Mouse (Mus musculus) C2C12 (cell line): ENCODE measurements around the gene Col15a1. TPM values are rescaled to one million over a fixed set of nuclear protein-coding genes. Genes with fewer than 3 reads are reported as not detected.
A peak's percentile ranks its signal among the peaks of the same experiment; 100 is the strongest.

Source experiments
- H3K27me3 ChIP-seq: one replicate; pipeline ENCODE4 v1.6.1; 2011; ENCODE audit not compliant: control insufficient read depth, insufficient read depth, insufficient read length
- H3K36me3 ChIP-seq: one replicate; pipeline ENCODE4 v1.6.1; 2011; ENCODE audit not compliant: control insufficient read depth, insufficient read depth
- H3K4me3 ChIP-seq: one replicate; pipeline ENCODE4 v1.5.1; 2011; ENCODE audit warnings: mild to moderate bottlenecking, control low read depth; ENCODE audit not compliant: poor library complexity, insufficient read depth, severe bottlenecking
- H3K79me2 ChIP-seq: one replicate; pipeline ENCODE4 v1.6.1; 2011; ENCODE audit not compliant: control insufficient read depth, insufficient read depth
- H3K79me3 ChIP-seq: one replicate; pipeline ENCODE4 v1.6.1; 2011; ENCODE audit warnings: low read depth, control low read depth
- H3ac ChIP-seq: one replicate; pipeline ENCODE3; 2011; ENCODE audit warnings: low read depth; ENCODE audit not compliant: control insufficient read depth, insufficient read length
- CEBPB ChIP-seq: IDR thresholded peaks from one replicate; pipeline ENCODE4 v1.6.1; 2011; ENCODE audit warnings: low read depth, mild to moderate bottlenecking, control low read depth, moderate library complexity
- CTCF ChIP-seq: IDR thresholded peaks from one replicate; pipeline ENCODE4 v1.5.1; 2011; ENCODE audit not compliant: control insufficient read depth, insufficient read depth, insufficient read length
- FOSL1 ChIP-seq: IDR thresholded peaks from one replicate; pipeline ENCODE4 v1.8.0; 2011; ENCODE audit warnings: mild to moderate bottlenecking, low read length; ENCODE audit not compliant: poor library complexity, insufficient read depth, severe bottlenecking
- MAX ChIP-seq: IDR thresholded peaks from one replicate; pipeline ENCODE4 v1.6.1; 2011; ENCODE audit warnings: mild to moderate bottlenecking, control low read depth
- MYOD1 ChIP-seq: IDR thresholded peaks from one replicate; pipeline ENCODE4 v1.6.1; 2011; ENCODE audit warnings: low read depth; ENCODE audit not compliant: control insufficient read depth, insufficient read length
- MYOG ChIP-seq: IDR thresholded peaks from one replicate; pipeline ENCODE4 v1.6.1; 2011; ENCODE audit not compliant: control insufficient read depth, insufficient read length; ENCODE audit errors: extremely low read depth
- USF1 ChIP-seq: IDR thresholded peaks from one replicate; pipeline ENCODE4 v1.6.1; 2011; ENCODE audit warnings: low read depth, mild to moderate bottlenecking, control low read depth, moderate library complexity
- polyA plus RNA-seq: library from polyadenylated mRNA; unstranded; fragments of >200 nt; fragmentation: generic; extraction: Trizol; gene quantifications from one replicate; pipeline ENCODE4 v1.2.1, GENCODE M21; 2012; ENCODE audit warnings: missing spikeins

Gene Col15a1
- polyA plus RNA-seq, 1 experiment = 0.05 TPM

DNA sequence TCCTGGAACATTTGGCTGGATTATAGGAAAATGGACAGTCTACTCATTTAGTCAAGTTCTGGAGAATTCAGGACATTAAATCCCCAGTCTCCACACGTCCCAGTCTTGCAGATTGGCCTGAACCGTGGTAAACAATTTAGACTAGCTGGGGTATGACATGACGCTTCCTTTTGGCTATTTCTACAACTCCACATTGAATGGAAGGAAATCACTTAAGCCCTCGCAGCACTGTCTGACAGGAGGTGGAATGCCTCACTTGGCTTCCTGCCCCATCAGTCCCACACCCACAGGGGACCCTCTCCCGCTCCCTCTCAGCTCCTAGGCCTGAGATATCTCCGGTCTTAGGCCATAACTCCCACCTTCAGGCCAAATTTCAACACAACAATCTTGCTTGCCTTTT lies 2.1 kb upstream of the Col15a1 start:
- Histone ChIP-seq H3K36me3 (no peaks in the 10 kb centered on the region), H3K27me3 (peaks cover 41% of the 10 kb centered on the region), H3K4me3 (no peak overlapping the region), H3K79me2 (no peaks in the 10 kb centered on the region), H3ac (no peak overlapping the region), H3K79me3 (no peaks in the 10 kb centered on the region)
- TF ChIP-seq MAX (no peak), USF1 (no peak), CEBPB (no peak), CTCF (no peak), MYOD1 (no peak), MYOG (no peak), FOSL1 (no peak)

DNA sequence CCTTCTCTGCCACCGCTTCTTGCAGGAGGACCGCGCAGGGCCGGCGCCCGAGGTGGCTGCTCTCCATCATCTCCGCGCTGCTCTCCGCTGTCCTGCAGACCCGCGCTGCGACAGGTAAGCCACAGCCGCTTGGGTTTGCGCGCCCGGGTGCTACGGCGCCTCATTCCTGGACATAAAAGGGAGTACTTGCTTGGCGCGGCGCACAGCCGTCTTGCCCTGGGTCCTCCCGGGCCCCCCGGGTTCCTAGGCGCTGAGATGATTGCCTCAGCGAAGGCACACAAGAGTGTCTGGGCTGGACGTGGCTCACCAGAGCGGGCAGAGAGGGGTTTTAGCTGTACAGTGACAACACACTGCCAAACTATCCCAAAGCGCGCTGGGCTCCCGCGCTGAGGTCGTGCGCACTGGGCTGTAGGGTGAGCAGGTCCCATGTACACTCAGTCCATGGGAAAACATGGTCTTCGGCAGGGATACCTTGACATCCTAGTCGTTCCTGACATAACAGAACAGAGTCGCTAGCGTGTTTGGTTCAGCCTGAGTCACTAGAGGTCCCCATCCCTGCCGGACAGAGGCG lies 545 bp downstream of the Col15a1 start:
- no peaks in the 10 kb centered on the region for H3K79me2 ChIP-seq
- H3ac ChIP-seq = no peak overlapping the region
- H3K27me3 ChIP-seq = peaks cover 47% of the 10 kb centered on the region
- H3K79me3 ChIP-seq = no peaks in the 10 kb centered on the region
- no peak for TF ChIP-seq CTCF
- TF ChIP-seq USF1 = no peak
- no peak for TF ChIP-seq FOSL1
- no peak for TF ChIP-seq CEBPB
- no peak for TF ChIP-seq MYOG
- TF ChIP-seq MAX = no peak
- no peak for TF ChIP-seq MYOD1
- H3K36me3 ChIP-seq = no peaks in the 10 kb centered on the region
- H3K4me3 ChIP-seq = no peak overlapping the region

- TF ChIP-seq USF1 (no peak), CTCF (no peak), CEBPB (no peak), MAX (no peak)
- Histone ChIP-seq H3K79me2 (no peaks in the 10 kb centered on the region), H3ac (no peak overlapping the region), H3K4me3 (no peak overlapping the region), H3K36me3 (no peaks in the 10 kb centered on the region), H3K79me3 (no peaks in the 10 kb centered on the region), H3K27me3 (peaks cover 45% of the 10 kb centered on the region)
Observed at GRCm38 (mm10) chr4:47209466-47209865, 1.5 kb downstream of the Col15a1 start.

- Histone ChIP-seq H3K27me3 (peaks cover 22% of the 10 kb centered on the region), H3K4me3 (no peak overlapping the region), H3ac (no peak overlapping the region), H3K36me3 (no peaks in the 10 kb centered on the region), H3K79me3 (no peaks in the 10 kb centered on the region), H3K79me2 (no peaks in the 10 kb centered on the region)
- TF ChIP-seq CEBPB (no peak), MYOD1 (peak; percentile 35)
Observed at GRCm38 (mm10) chr4:47218828-47219227, 10.9 kb downstream of the Col15a1 start.

GRCm38 (mm10) chr4:47219393-47219792 lies 11.4 kb downstream of the Col15a1 start:
- TF ChIP-seq MAX (no peak), MYOD1 (no peak), FOSL1 (no peak), USF1 (no peak), MYOG (no peak), CTCF (no peak), CEBPB (no peak)
- peaks cover 22% of the 10 kb centered on the region for H3K27me3 ChIP-seq
- H3K4me3 ChIP-seq = no peak overlapping the region
- no peaks in the 10 kb centered on the region for H3K36me3 ChIP-seq
- H3K79me2 ChIP-seq = no peaks in the 10 kb centered on the region
- H3K79me3 ChIP-seq = no peaks in the 10 kb centered on the region
- no peak overlapping the region for H3ac ChIP-seq

DNA sequence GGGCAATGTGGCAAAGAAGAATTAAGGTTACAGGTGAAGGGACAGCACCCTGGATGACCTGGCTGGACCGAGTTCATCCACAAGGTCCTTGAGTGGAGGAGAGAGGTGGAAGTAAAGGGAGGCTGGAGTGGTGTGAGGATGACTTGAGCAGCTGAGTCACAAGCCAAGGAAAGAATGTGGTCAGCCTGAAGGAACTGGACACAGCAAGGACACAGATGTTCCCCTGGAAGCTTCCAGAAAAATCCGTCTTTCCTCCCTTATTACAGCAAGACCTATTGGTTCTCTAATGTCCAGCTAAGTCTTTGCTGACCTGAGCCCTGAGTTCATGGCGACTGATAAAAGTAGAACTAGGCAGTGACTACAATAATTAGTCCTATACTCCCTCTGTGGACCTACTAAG lies 12.6 kb downstream of the Col15a1 start:
- Histone ChIP-seq H3ac (no peak overlapping the region), H3K4me3 (no peak overlapping the region), H3K79me2 (no peaks in the 10 kb centered on the region), H3K27me3 (peaks cover 14% of the 10 kb centered on the region), H3K36me3 (no peaks in the 10 kb centered on the region), H3K79me3 (no peaks in the 10 kb centered on the region)
- TF ChIP-seq MYOD1 (no peak), MAX (no peak), USF1 (no peak), CEBPB (no peak), FOSL1 (no peak), CTCF (no peak), MYOG (no peak)
